ENCODE assay signal across 10 mouse cellular contexts in the genomic region with DNA sequence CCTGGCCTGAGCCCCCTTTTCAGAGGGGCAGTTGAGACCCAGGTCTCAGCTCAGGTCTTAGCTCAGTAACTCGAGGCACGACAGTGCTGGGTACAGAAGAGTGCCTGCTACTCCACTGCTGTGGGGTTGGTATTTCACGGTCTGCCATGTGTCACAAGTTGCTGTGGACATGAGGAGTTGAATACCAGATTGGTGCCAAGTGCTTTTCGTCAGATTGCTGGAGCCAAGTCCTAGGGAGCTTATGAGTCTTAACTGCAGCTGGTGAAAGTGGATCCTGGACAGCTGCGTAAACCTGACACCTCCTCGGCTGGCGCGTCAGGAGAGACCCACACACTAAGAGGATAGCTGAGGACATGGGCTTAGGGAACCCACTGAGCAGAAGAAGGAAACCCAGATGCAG. TPM values are rescaled to one million over a fixed set of nuclear protein-coding genes. Genes with fewer than 3 reads are reported as not detected.
DNase-seq lines count a peak whose midpoint lies in the region; ATAC-seq lines count a peak whose summit lies in the region.
"Had no signal": no experiment of that assay in that cellular context is flagged by ENCODE, and none has a peak within 500 bp of the region (broad histone marks: within the 10 kb centered on the region; RNA-seq: fewer than 3 reads in every experiment).

No protein-coding gene starts in this region.

- H3K9ac ChIP-seq in limb, embryonic 11.5 days (ENCODE audit: low read length): no peak overlapping the region
- H3K9ac ChIP-seq in limb, embryonic 12.5 days (replicated peaks): no peak overlapping the region
- no peak overlapping the region for H3K9ac ChIP-seq in midbrain, embryonic 13.5 days (replicated peaks)
- H3K9ac ChIP-seq: hindbrain, embryonic 13.5 days had no signal

- 71% methylated on average over 8 of the region's 8 CpGs for WGBS in limb, embryonic 11.5 days
- WGBS in limb, embryonic 10.5 days: 79% methylated on average over 8 of the region's 8 CpGs
- WGBS in limb, embryonic 12.5 days: 47% methylated on average over 8 of the region's 8 CpGs
- 91% methylated on average over 8 of the region's 8 CpGs for WGBS in midbrain, embryonic 13.5 days

- H3K4me2 ChIP-seq in limb, embryonic 11.5 days (ENCODE audit: low read depth, severe bottlenecking): no peak overlapping the region
- no peak overlapping the region for H3K4me2 ChIP-seq in limb, embryonic 12.5 days
- no peak overlapping the region for H3K4me2 ChIP-seq in midbrain, embryonic 13.5 days (replicated peaks)
- H3K4me2 ChIP-seq: hindbrain, embryonic 13.5 days had no signal

- H3K4me3 ChIP-seq in limb, embryonic 11.5 days (ENCODE audit: low read depth, low read length): no peak overlapping the region
- no peak overlapping the region for H3K4me3 ChIP-seq in limb, embryonic 10.5 days
- H3K4me3 ChIP-seq in limb, embryonic 12.5 days (replicated peaks): no peak overlapping the region
- H3K4me3 ChIP-seq in midbrain, embryonic 13.5 days (replicated peaks): no peak overlapping the region
- H3K4me3 ChIP-seq: hindbrain, embryonic 13.5 days had no signal

- H3K27me3 ChIP-seq in limb, embryonic 11.5 days (ENCODE audit: control insufficient read depth, insufficient read depth, low read length): no peaks in the 10 kb centered on the region
- no peaks in the 10 kb centered on the region for H3K27me3 ChIP-seq in limb, embryonic 10.5 days (ENCODE audit: low read depth, poor library complexity, severe bottlenecking)
- H3K27me3 ChIP-seq in limb, embryonic 12.5 days: no peaks in the 10 kb centered on the region
- no peaks in the 10 kb centered on the region for H3K27me3 ChIP-seq in midbrain, embryonic 13.5 days
- H3K27me3 ChIP-seq: hindbrain, embryonic 13.5 days had no signal

- no peaks in the 10 kb centered on the region for H3K4me1 ChIP-seq in limb, embryonic 11.5 days (ENCODE audit: control insufficient read depth, insufficient read depth, low read length)
- H3K4me1 ChIP-seq in limb, embryonic 10.5 days: 0 out of 2 replicates have a peak, but pooled peaks cover 3% of the 10 kb centered on the region
- peaks cover 4% of the 10 kb centered on the region; the same call in 1 of the 2 replicates for H3K4me1 ChIP-seq in limb, embryonic 12.5 days (replicated peaks)
- no peaks in the 10 kb centered on the region for H3K4me1 ChIP-seq in midbrain, embryonic 13.5 days (replicated peaks)
- H3K4me1 ChIP-seq: hindbrain, embryonic 13.5 days had no signal

- peak; percentile 62; the same call in 1 of the 2 replicates for ATAC-seq in limb, embryonic 11.5 days (ENCODE audit: insufficient number of reproducible peaks, low FRiP score, low TSS enrichment, low read depth)
- peak; percentile 87 for ATAC-seq in limb, embryonic 12.5 days (ENCODE audit: insufficient number of reproducible peaks, insufficient read depth, low FRiP score, low TSS enrichment, low read depth)
- no peak for ATAC-seq in midbrain, embryonic 13.5 days

- intact Hi-C loops in gastrocnemius, postnatal 36 days (cut with DNase I): no loop called here

- H3K9me3 ChIP-seq in limb, embryonic 11.5 days (ENCODE audit: control insufficient read depth, low read length): no peaks in the 10 kb centered on the region
- H3K9me3 ChIP-seq in limb, embryonic 10.5 days (replicated peaks): no peaks in the 10 kb centered on the region
- H3K9me3 ChIP-seq in limb, embryonic 12.5 days: 0 out of 2 replicates have a peak, but pooled peaks cover 3% of the 10 kb centered on the region
- no peaks in the 10 kb centered on the region for H3K9me3 ChIP-seq in midbrain, embryonic 13.5 days
- H3K9me3 ChIP-seq: hindbrain, embryonic 13.5 days had no signal

- H3K27ac ChIP-seq in limb, embryonic 11.5 days (replicated peaks; ENCODE audit: low read depth, low read length): no peak overlapping the region
- no peak overlapping the region for H3K27ac ChIP-seq in limb, embryonic 10.5 days
- peak overlapping the region; percentile 64 for H3K27ac ChIP-seq in limb, embryonic 12.5 days
- H3K27ac ChIP-seq in midbrain, embryonic 13.5 days: no peak overlapping the region
- H3K27ac ChIP-seq: hindbrain, embryonic 13.5 days had no signal

- peak; percentile 28 for DNase-seq in limb, embryonic 11.5 days (ENCODE audit: low spot score)
- DNase-seq in limb, embryonic 10.5 days (ENCODE audit: low spot score): no peak
- peak; percentile 48 to 52 for DNase-seq in gastrocnemius, postnatal 36 days
- DNase-seq in retina, postnatal 7 days (ENCODE audit: low read depth, low spot score): peak; percentile 8
- DNase-seq in thymus, postnatal 36 days: no peak
- DNase-seq in layer of hippocampus, adult 9-10 months (ENCODE audit: low spot score): no peak
- DNase-seq: cerebellum, adult 11-12 months had no signal

- H3K36me3 ChIP-seq in limb, embryonic 11.5 days (ENCODE audit: control insufficient read depth, insufficient read depth, low read length): peaks cover 3% of the 10 kb centered on the region; the same call in 1 of the 2 replicates
- H3K36me3 ChIP-seq in limb, embryonic 10.5 days: peaks cover 14% of the 10 kb centered on the region
- H3K36me3 ChIP-seq in limb, embryonic 12.5 days: peaks cover 9% of the 10 kb centered on the region; the same call in 1 of the 2 replicates
- H3K36me3 ChIP-seq in midbrain, embryonic 13.5 days: peaks cover 49% of the 10 kb centered on the region

RNA-seq across cellular contexts. Expression of a gene that starts 15.7 kb away (rescaled TPM):
- 2.9 and 3.0 TPM in 2 replicates for polyA plus RNA-seq in limb, embryonic 11.5 days (2014; fragmentation: Nextera tagmentation; extraction: Ambion mirVana)
- 3.3 and 4.3 TPM in 2 replicates for polyA plus RNA-seq in limb, embryonic 10.5 days (2016; fragmentation: Nextera tagmentation; extraction: Ambion mirVana)
- total RNA-seq in gastrocnemius, postnatal 36 days (2021): 1 to 10 TPM; 1.1 to 1.3 TPM
- polyA plus RNA-seq in limb, embryonic 12.5 days (2016; fragmentation: Nextera tagmentation; extraction: Ambion mirVana): 3.0 and 3.1 TPM in 2 replicates
- 3.2 and 4.0 TPM in 2 replicates for polyA plus RNA-seq in midbrain, embryonic 13.5 days (2015; fragmentation: Nextera tagmentation; extraction: Ambion mirVana)

RNA-seq across cellular contexts. Expression of a gene that starts 37.2 kb away (rescaled TPM):
- 1.8 and 2.9 TPM in 2 replicates for polyA plus RNA-seq in limb, embryonic 11.5 days (2014; fragmentation: Nextera tagmentation; extraction: Ambion mirVana)
- 1.3 and 2.3 TPM in 2 replicates for polyA plus RNA-seq in limb, embryonic 10.5 days (2016; fragmentation: Nextera tagmentation; extraction: Ambion mirVana)
- total RNA-seq in gastrocnemius, postnatal 36 days (2021): 10 to 100 TPM in 1 of 2 experiments, 1 to 10 TPM in 1; 7.0 to 10.4 TPM
- 3.4 and 4.4 TPM in 2 replicates for polyA plus RNA-seq in limb, embryonic 12.5 days (2016; fragmentation: Nextera tagmentation; extraction: Ambion mirVana)
- polyA plus RNA-seq in midbrain, embryonic 13.5 days (2015; fragmentation: Nextera tagmentation; extraction: Ambion mirVana): 41.2 and 41.8 TPM in 2 replicates

RNA-seq across cellular contexts. Expression of a gene that starts 44.8 kb away (rescaled TPM):
- 32.2 and 32.4 TPM in 2 replicates for polyA plus RNA-seq in limb, embryonic 11.5 days (2014; fragmentation: Nextera tagmentation; extraction: Ambion mirVana)
- 28.4 and 34.4 TPM in 2 replicates for polyA plus RNA-seq in limb, embryonic 10.5 days (2016; fragmentation: Nextera tagmentation; extraction: Ambion mirVana)
- 1 to 10 TPM; 1.5 to 2.0 TPM for total RNA-seq in gastrocnemius, postnatal 36 days (2021)
- polyA plus RNA-seq in limb, embryonic 12.5 days (2016; fragmentation: Nextera tagmentation; extraction: Ambion mirVana): 33.8 and 36.9 TPM in 2 replicates
- 25.3 and 26.4 TPM in 2 replicates for polyA plus RNA-seq in midbrain, embryonic 13.5 days (2015; fragmentation: Nextera tagmentation; extraction: Ambion mirVana)

Comparison
In these comparisons a context has a peak if more than half of its experiments do, and no peak if none do; other contexts are left out.
1. DNase-seq: peak in limb, embryonic 11.5 days (single experiment), gastrocnemius, postnatal 36 days (2 of 2) and retina, postnatal 7 days (single experiment); none in limb, embryonic 10.5 days (single experiment), thymus, postnatal 36 days (0 of 2) and layer of hippocampus, adult 9-10 months (single experiment).